Mouse (Mus musculus) G1E (cell line): ENCODE data around the gene Tti1.

ENCODE experiments used
- CTCF ChIP-seq: IDR thresholded peaks from 2 replicates; pipeline ENCODE4 v1.5.1; 2012; ENCODE audit warnings: low read depth, low read length, inconsistent platforms, mixed read lengths
- GATA1 ChIP-seq: IDR thresholded peaks from 2 replicates; pipeline ENCODE4 v1.6.1; 2012; ENCODE audit warnings: borderline replicate concordance, low read length, inconsistent platforms, mixed read lengths
- GATA2 ChIP-seq: IDR thresholded peaks from 2 replicates; pipeline ENCODE4 v1.6.1; 2012; ENCODE audit warnings: low read depth, low read length, inconsistent platforms, borderline replicate concordance
- TAL1 ChIP-seq: conservative IDR thresholded peaks from 2 replicates; pipeline ENCODE4 v1.6.1; 2012; ENCODE audit warnings: low read depth, low read length, inconsistent platforms, mixed read lengths

DNA sequence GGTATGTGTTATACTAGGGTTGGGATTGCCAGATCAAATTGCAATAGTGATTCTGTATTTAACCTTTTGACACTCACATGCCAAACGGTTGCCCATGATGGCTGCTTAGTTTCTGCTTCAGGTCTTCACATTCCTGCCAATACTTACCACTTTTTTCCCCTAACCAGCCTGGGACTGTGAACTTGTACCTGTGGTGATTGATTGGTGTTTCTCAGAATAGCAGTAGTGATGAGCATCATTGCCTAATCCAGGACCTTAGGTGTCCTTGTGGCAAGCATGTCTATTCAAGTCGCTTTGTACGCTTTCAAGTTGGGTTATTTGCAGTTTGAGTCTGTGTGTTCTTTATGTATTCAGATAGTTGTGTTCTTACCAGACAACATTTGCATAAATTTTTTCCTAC, 34.8 kb upstream of the Tti1 start:
- TF ChIP-seq CTCF (no peak), GATA1 (no peak), TAL1 (no peak), GATA2 (no peak)
